Mouse (Mus musculus) neural tube, embryonic 11.5 days (tissue): ENCODE results near the gene Axin2. TPM values are rescaled to one million over a fixed set of nuclear protein-coding genes. Genes with fewer than 3 reads are reported as not detected.

Experiments used
- ATAC-seq: fragments of 200-750 bp; cut with Nextera tagmentation; 2 replicates; pipeline ENCODE4 v1.8.0; 2017; ENCODE audit warnings: moderate number of reproducible peaks, mild to moderate bottlenecking, moderate TSS enrichment, moderate library complexity; ENCODE audit not compliant: insufficient read depth, low FRiP score, low TSS enrichment
- DNase-seq: peaks from one replicate; pipeline ENCODE4 v3.0.0-alpha.2; 2015; ENCODE audit warnings: low spot score
- H3K27ac ChIP-seq: fragments of 300-500 bp; sonication (generic); 2 replicates; pipeline ENCODE4 v1.5.1; 2014; ENCODE audit warnings: low read depth, mild to moderate bottlenecking, low read length
- H3K27me3 ChIP-seq: fragments of 300-500 bp; sonication (generic); 2 replicates; pipeline ENCODE4 v1.6.1; 2014; ENCODE audit warnings: mild to moderate bottlenecking, low read length, mixed read lengths; ENCODE audit not compliant: control insufficient read depth, insufficient read depth
- H3K36me3 ChIP-seq: fragments of 300-500 bp; sonication (generic); 2 replicates; pipeline ENCODE4 v1.6.1; 2014; ENCODE audit warnings: mild to moderate bottlenecking, low read length, moderate library complexity, mixed read lengths; ENCODE audit not compliant: control insufficient read depth, insufficient read depth
- H3K4me1 ChIP-seq: fragments of 300-500 bp; sonication (generic); 2 replicates; pipeline ENCODE4 v1.6.1; 2014; ENCODE audit warnings: low read length, mixed read lengths; ENCODE audit not compliant: control insufficient read depth, insufficient read depth
- H3K4me2 ChIP-seq: fragments of 300-500 bp; sonication (generic); 2 replicates; pipeline ENCODE4 v1.6.1; 2014; ENCODE audit warnings: low read depth, mild to moderate bottlenecking, moderate library complexity
- H3K4me3 ChIP-seq: fragments of 300-500 bp; sonication (generic); 2 replicates; pipeline ENCODE4 v1.5.1; 2014; ENCODE audit warnings: low read depth, low read length
- H3K9ac ChIP-seq: fragments of 300-500 bp; sonication (generic); 2 replicates; pipeline ENCODE4 v1.6.1; 2014; ENCODE audit warnings: mild to moderate bottlenecking, low read length
- H3K9me3 ChIP-seq: fragments of 300-500 bp; sonication (generic); 2 replicates; pipeline ENCODE4 v1.6.1; 2016; ENCODE audit warnings: low read length; ENCODE audit not compliant: control insufficient read depth
- WGBS: fragments of 180-500 bp; shearing (Covaris S2); extraction: QIAGEN DNeasy Blood & Tissue Kit; methylation state at CpG from one replicate; pipeline ENCODE4 v1.1.7; 2014; 5-methylcytosine and 5-hydroxymethylcytosine counted together
- polyA plus RNA-seq: library from polyadenylated mRNA; unstranded; fragments of >200 nt; fragmentation: Nextera tagmentation; extraction: Ambion mirVana; gene quantifications from 2 replicates; pipeline ENCODE4 v1.2.1, GENCODE M21; 2014

The Axin2 gene
- polyA plus RNA-seq, 1 experiment from 2014 or later: 16.4 TPM

GRCm38 (mm10) chr11:108929700-108930099 lies 9.6 kb downstream of the Axin2 start:
- Histone ChIP-seq H3K36me3 (peaks cover 20% of the 10 kb centered on the region), H3K9me3 (no peaks in the 10 kb centered on the region), H3K4me2 (peak overlapping the region; percentile 86; the same call in 1 of the 2 replicates), H3K27me3 (no peaks in the 10 kb centered on the region), H3K4me1 (peaks cover 70% of the 10 kb centered on the region), H3K4me3 (no peak overlapping the region), H3K27ac (0 out of 2 replicates have a peak overlapping the region, but pooled peaks have one; percentile 3), H3K9ac (no peak overlapping the region)
- no peak for ATAC-seq
- no peak for DNase-seq
- WGBS: 68% methylated on average over 6 of the region's 6 CpGs

GRCm38 (mm10) chr11:108930612-108931011 lies 10.5 kb downstream of the Axin2 start:
- 42% methylated on average over 2 of the region's 3 CpGs for whole genome bisulfite sequencing
- ATAC-seq: peak; percentile 42; the same call in 1 of the 2 replicates
- H3K4me2 ChIP-seq: peak overlapping the region; percentile 0; the same call in 1 of the 2 replicates
- H3K27me3 ChIP-seq: no peaks in the 10 kb centered on the region
- peaks cover 69% of the 10 kb centered on the region for H3K4me1 ChIP-seq
- no peaks in the 10 kb centered on the region for H3K9me3 ChIP-seq
- peaks cover 18% of the 10 kb centered on the region for H3K36me3 ChIP-seq
- H3K27ac ChIP-seq: peak overlapping the region; percentile 3
- DNase-seq: peak; percentile 59
- H3K9ac ChIP-seq: no peak overlapping the region
- no peak overlapping the region for H3K4me3 ChIP-seq

GRCm38 (mm10) chr11:108933835-108934234 lies 13.7 kb downstream of the Axin2 start:
- no peak overlapping the region for H3K4me3 ChIP-seq
- H3K27me3 ChIP-seq: no peaks in the 10 kb centered on the region
- 82% methylated on average over 9 of the region's 9 CpGs for WGBS
- ATAC-seq: no peak
- H3K4me2 ChIP-seq: no peak overlapping the region
- H3K9ac ChIP-seq: no peak overlapping the region
- no peaks in the 10 kb centered on the region for H3K9me3 ChIP-seq
- H3K4me1 ChIP-seq: peaks cover 38% of the 10 kb centered on the region
- DNase-seq: no peak
- H3K27ac ChIP-seq: no peak overlapping the region
- peaks cover 16% of the 10 kb centered on the region for H3K36me3 ChIP-seq

- Histone ChIP-seq H3K27ac (peak overlapping the region; percentile 64; the same call in 1 of the 2 replicates), H3K9ac (peak overlapping the region; percentile 15; the same call in 1 of the 2 replicates), H3K4me3 (no peak overlapping the region), H3K4me1 (peaks cover 29% of the 10 kb centered on the region), H3K27me3 (no peaks in the 10 kb centered on the region), H3K36me3 (peaks cover 25% of the 10 kb centered on the region), H3K9me3 (no peaks in the 10 kb centered on the region), H3K4me2 (no peak overlapping the region)
- peak; percentile 80 for ATAC-seq
- 31% methylated on average over 18 of the region's 18 CpGs for WGBS
- DNase-seq: peak; percentile 54
These were observed 15.1 kb downstream of the Axin2 start for GRCm38 (mm10) chr11:108935128-108935868.

- no peak for DNase-seq
- peaks cover 28% of the 10 kb centered on the region for H3K4me1 ChIP-seq
- H3K9me3 ChIP-seq: no peaks in the 10 kb centered on the region
- H3K4me2 ChIP-seq: no peak overlapping the region
- H3K27me3 ChIP-seq: no peaks in the 10 kb centered on the region
- H3K9ac ChIP-seq: no peak overlapping the region
- peaks cover 24% of the 10 kb centered on the region for H3K36me3 ChIP-seq
- H3K27ac ChIP-seq: no peak overlapping the region
- no peak for ATAC-seq
- 69% methylated on average over 18 of the region's 18 CpGs for WGBS
- no peak overlapping the region for H3K4me3 ChIP-seq
These were observed 16.1 kb downstream of the Axin2 start for GRCm38 (mm10) chr11:108936016-108936792.

GRCm38 (mm10) chr11:108940655-108941412 lies 20.7 kb downstream of the Axin2 start:
- no peak overlapping the region for H3K4me3 ChIP-seq
- ATAC-seq (no peak), DNase-seq (no peak)
- no peak overlapping the region for H3K4me2 ChIP-seq
- H3K27me3 ChIP-seq: no peaks in the 10 kb centered on the region
- H3K4me1 ChIP-seq: peaks cover 13% of the 10 kb centered on the region; the same call in 1 of the 2 replicates
- peaks cover 43% of the 10 kb centered on the region for H3K36me3 ChIP-seq
- WGBS: 57% methylated on average over 19 of the region's 19 CpGs
- no peaks in the 10 kb centered on the region for H3K9me3 ChIP-seq
- peak overlapping the region; percentile 35; the same call in 1 of the 2 replicates for H3K27ac ChIP-seq
- no peak overlapping the region for H3K9ac ChIP-seq

- no peak overlapping the region for H3K9ac ChIP-seq
- no peak overlapping the region for H3K4me3 ChIP-seq
- no peak for ATAC-seq
- DNase-seq: no peak
- no peak overlapping the region for H3K4me2 ChIP-seq
- no peak overlapping the region for H3K27ac ChIP-seq
- H3K27me3 ChIP-seq: no peaks in the 10 kb centered on the region
- H3K9me3 ChIP-seq: no peaks in the 10 kb centered on the region
- peaks cover 47% of the 10 kb centered on the region for H3K36me3 ChIP-seq
- 91% methylated on average over 18 of the region's 18 CpGs for WGBS
- H3K4me1 ChIP-seq: peaks cover 14% of the 10 kb centered on the region; the same call in 1 of the 2 replicates
These were observed 21.7 kb downstream of the Axin2 start for GRCm38 (mm10) chr11:108941836-108942235.

GRCm38 (mm10) chr11:108943741-108944140 lies 23.6 kb downstream of the Axin2 start:
- Histone ChIP-seq H3K27ac (no peak overlapping the region), H3K4me3 (no peak overlapping the region), H3K36me3 (peaks cover 52% of the 10 kb centered on the region), H3K4me1 (peaks cover 16% of the 10 kb centered on the region; the same call in 1 of the 2 replicates), H3K9ac (no peak overlapping the region), H3K4me2 (no peak overlapping the region), H3K27me3 (no peaks in the 10 kb centered on the region), H3K9me3 (no peaks in the 10 kb centered on the region)
- ATAC-seq (no peak), DNase-seq (no peak)
- 77% methylated on average over 11 of the region's 11 CpGs for WGBS
